Mouse (Mus musculus) granulocyte monocyte progenitor cell, adult 5-6 weeks (primary cell): ENCODE data around the gene Pcsk1n. TPM values are rescaled to one million over a fixed set of nuclear protein-coding genes. Genes with fewer than 3 reads are reported as not detected.
A peak's percentile ranks its signal among the peaks of the same experiment; 100 is the strongest.
"Not testable (repeated sequence)": the region's sequence is repeated elsewhere in the genome, so short reads cannot be mapped to it uniquely, and the experiment has no call there.

ENCODE experiments used
- ATAC-seq: replicated peaks from 2 replicates; pipeline ENCODE4 v1.8.0; 2016; ENCODE audit warnings: mild to moderate bottlenecking, moderate TSS enrichment, inconsistent platforms; ENCODE audit not compliant: poor library complexity, severe bottlenecking
- total RNA-seq, 2 experiments: library from RNA; stranded (forward) in 1 of 2; stranded (reverse) in 1 of 2; fragments of 200-712, 200-1000 nt in 1 of 2; fragments of >200 nt in 1 of 2; fragmentation: Nextera tagmentation in 1 of 2; gene quantifications; 2 replicates each; pipeline ENCODE4 v1.2.3; 2014 to 2017

Gene Pcsk1n
- total RNA-seq (2014; fragmentation: Nextera tagmentation) (not detected in 2 replicates), total RNA-seq (2017) (not detected in 2 replicates)

DNA sequence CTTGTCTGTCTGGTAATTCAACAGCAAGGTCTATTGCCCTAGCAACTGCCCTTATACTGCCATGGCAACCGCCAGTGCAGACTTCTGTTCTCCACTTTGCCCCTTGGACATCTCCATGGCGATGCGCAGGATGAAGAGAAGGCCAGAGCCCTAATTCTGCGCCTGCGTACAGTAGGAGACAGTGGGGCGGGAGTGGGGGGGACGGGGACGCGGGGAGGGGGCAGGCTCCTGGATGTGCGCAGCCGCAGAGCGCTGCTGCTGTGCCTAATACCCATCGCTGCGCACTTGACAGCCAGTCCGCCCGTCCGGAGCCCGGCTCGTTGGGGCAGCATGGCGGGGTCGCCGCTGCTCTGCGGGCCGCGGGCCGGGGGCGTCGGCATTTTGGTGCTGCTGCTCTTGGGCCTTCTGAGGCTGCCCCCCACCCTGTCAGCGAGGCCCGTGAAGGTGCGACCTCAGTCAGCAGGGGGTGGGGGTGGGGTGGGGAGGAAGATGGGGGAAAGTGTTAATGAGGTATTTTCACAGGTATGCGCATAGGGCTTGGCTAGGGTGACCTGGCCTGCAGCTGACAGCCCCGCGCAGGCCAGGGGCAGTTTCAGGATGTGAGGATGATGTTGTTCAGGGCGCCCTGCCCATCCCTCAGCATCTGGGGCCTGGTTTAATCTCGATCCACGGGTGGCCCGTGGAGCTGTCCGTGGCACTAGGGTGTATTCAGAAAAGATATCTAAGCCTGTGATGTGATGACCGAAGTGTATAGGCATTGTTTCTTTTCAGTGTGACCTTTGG, at the start of gene Pcsk1n:
Gene Pcsk1n (plus strand): TSS at position 222 of the 783 bp plus-strand sequence.
- ATAC-seq, result no peak

DNA sequence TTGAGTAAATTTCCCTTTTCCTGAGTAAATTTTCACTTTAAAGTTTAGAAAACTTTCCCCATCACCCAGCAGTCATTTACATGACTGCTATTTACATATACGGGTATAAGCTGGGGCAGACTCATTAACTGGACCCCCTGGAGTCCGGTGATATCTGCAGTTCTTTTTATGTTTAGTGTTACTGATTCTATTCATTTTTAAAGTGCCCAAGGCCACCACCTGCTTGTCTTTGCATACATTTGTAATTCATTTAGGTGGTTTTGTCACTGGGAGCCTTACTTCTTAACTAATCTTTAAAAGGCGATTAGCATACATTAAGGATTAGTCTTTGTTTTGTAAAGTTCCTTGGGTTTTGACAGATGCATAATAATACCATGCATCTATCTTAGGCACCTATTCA, 49.8 kb upstream of the Pcsk1n start:
- no peak for ATAC-seq

DNA sequence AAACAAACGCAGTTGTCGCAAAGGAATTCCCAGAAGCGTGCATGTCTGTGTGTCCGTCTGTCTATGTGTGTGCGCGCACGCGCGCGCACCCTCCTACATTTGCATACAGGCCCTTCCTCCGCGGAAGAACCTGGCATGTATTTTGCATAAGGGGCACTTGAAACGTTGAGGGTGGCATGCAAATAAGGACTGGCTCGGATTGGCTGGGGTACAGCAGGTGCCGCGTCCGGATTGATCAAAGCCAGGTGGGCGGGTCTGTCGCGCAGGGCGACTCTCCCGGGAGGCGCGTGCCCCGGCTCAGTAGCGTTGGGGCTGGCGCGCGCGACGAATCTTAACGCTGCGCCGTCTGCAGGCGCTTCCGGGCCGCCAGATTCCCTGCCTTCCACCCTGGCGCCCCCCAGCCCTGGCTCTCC, 41.6 kb upstream of the Pcsk1n start, which contains the start of gene Pim2:
Gene Pim2 (plus strand): TSS at position 256 of the 413 bp plus-strand sequence.
- ATAC-seq, result peak; percentile 89

DNA sequence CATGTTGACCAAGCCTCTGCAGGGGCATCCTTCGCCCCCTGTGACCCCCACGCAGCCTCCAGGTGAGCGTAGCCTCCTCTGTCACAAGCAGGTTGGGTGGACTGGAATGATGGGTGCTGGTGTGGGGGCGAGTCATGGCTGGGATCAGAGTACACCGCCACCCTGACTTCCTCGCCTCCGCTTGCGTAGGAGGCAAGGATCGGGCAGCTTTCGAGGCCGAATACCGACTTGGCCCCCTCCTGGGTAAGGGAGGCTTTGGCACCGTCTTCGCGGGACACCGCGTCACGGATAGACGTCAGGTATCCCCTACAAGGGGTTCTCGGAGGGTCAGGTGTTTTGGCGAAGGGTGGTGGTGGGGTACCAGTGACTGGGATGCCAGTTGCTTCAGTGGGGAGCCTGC, 41.1 kb upstream of the Pcsk1n start:
- ATAC-seq, result 0 out of 2 replicates have a peak, but pooled peaks have one; percentile 9

DNA sequence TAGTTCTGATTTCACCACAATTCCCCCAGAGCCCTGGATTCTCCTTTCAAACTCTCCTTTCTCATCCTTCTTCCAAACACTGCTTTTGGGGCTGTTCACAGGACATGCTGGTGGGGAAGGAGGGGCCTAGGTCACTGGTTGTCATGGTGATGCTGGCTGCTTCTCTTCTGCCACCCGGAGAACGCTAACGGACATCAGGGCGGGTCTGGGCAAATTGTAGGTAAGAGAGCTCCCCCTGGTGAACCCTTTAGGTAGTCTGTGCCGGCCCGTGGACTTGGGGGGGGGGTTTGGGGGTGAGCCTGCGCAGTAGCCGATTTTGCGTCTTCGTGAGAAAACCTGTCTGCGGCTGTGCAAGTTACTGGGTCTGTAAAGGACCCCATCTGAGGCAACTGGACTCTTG, 39.8 kb upstream of the Pcsk1n start:
- peak; percentile 65 for ATAC-seq

DNA sequence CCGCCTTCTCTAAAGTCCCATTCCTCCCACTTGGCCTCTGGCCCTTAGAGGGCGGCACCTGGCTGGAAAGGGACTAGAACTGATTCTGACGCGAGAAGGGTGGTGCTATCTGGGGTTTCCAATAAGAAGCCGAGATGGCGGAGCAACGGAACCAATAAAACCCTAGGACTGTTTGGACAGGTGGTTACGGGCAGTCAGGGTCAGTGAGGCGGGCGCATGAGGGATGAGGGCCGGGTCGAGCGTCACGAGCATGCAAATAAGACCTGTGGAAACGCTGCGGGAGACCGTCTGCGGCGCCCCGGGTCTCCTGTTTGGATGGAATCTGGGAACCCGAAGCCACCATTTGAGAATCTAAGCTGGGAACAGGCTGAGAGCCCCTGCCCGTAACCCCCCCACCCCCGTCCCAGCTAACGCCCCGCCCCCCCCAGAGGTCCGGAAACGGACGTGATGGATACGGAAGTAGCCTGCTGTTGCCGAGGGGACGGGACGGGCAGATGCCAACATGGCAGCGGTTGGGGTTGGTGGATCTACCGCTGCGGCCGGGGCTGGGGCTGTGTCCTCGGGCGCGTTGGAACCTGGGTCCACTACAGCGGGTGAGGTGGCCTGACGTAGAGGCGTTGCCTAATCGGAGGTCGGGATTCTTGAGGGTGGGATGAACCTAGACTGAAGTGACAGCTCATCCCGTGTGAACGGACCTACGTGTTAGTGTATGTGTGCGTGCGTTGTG, 35.6 kb upstream of the Pcsk1n start, which contains the start of gene Slc35a2:
Gene Slc35a2 (plus strand): TSS at position 188 of the 727 bp plus-strand sequence.
- peak; percentile 82 for ATAC-seq

DNA sequence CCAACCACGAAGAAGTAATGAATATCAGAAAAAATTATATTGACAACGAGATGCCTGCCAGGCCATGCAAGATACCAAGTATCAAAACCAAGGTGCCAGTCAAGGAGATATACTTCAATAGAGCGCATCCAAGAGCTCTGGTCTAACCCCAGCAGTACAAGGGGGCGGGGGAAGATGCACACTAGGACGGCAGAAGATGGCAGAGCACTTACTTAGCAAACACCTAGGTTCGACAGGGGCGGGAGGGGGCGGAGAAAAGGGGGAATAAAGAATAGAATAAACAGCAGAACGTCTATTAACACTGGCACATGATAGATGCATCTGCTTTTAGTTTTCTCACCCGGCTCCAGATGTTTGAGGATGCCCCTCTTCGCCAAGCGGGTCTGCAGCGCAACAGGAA, 21.4 kb upstream of the Pcsk1n start:
- ATAC-seq, result no peak

DNA sequence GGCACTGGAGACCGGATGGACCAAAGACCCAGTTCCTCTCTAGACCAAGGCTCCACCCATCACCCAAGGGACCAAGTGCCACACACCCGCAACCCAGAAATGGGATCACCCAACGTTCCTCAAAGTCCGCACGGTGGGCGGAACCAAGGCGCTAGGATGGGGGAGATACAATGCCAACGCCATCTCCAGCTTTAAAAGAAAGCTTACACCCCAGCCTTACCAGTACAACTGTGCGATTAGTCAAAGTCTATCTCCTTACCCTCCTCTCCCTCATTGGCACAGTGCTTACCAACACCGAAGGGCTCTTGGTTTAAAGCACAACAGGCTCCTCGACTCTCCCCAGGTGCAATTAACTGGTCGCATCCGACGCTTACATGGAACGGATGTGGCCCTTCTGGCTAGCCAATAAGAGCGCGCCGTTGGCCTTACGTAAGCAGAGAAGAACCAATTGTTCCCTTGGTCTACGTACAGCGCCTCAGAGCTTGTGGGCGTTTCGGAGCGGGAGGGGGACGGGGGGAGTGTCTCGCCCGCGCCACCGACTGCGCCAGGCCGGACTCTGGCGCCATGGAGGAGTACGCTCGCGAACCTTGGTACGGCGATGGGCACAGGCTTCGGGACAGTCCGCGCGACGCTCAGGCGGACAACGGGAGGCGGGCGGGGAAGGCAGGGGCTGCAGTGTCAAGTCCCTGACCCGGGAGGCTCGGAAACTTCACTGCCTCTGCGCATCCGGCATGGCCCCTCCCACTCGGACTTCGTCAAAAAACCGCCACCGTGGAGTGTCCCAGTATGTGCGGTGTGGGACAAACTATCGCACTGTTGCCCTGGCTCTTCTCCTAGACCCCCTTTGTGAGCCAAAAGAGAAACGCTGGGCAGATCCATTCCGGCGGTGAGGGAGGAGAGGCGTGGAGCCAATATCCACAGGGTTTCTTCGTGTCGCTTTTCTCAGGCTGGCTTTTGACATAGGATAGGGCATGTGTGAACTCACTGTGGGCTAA, 20.4 kb upstream of the Pcsk1n start, which contains the start of the genes Pqbp1 and Timm17b:
Gene Pqbp1 (minus strand): TSS at position 390 of the 995 bp plus-strand sequence.
Gene Timm17b (plus strand): TSS at position 478 of the 995 bp plus-strand sequence.
- peak; percentile 93 for ATAC-seq

DNA sequence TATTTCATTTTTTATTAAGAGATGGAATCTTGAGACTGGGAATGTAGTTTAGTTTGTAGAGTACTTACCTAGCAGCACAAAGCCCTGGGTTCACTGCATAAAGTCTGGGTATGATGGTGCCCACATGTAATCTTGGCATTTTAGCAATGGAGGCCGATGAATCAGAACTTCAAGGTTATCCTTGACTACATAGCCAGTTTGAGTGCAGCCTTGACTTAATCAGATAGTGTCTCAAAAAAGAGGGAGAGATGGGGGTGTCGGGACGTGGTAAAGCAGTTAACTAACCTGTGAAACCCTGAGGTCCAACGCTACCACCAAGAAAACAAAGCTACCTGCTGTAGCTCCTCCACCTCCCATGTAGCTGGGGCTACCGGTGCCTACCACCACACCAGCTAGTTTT, 15.2 kb upstream of the Pcsk1n start:
- no peak for ATAC-seq

DNA sequence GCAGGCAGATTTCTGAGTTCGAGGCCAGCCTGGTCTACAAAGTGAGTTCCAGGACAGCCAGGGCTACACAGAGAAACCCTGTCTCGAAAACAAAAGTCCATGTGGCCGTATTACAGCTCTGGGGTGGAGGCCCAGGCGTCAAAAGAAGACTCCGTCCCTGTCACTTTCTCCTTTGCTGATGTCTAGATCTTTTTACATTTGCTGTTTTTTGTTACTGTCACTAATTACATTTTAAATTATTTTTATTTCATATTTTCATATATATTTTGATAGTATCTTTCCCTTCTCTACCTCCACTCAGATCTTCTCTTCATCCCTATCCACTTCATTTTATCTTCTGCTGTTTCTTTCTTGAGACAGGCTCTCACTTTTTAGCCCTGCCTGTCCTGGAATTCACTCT, 11.9 kb upstream of the Pcsk1n start, which contains the start of gene Gm10491:
Gene Gm10491 (minus strand): TSS at position 101 of the 400 bp plus-strand sequence.
- ATAC-seq, result no peak

DNA sequence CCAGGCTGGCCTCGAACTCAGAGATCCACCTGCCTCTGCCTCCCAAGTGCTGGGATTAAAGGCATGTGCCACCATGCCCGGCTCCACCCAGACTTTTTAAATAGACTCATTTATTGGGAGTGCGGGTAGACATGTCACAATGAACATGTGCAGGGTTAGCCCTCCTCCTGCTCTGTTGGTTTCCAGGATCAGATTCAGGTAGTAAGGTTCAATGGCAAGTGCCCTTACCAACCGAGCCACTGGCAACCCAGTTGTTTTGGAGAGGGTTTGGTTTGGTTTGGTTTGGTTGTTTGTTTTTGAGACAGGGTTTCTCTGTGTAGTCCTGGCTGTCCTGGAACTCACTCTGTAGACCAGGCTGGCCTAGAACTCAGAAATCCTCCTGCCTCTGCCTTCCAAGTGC, 10.4 kb upstream of the Pcsk1n start, which contains the start of gene Gm10490:
Gene Gm10490 (plus strand): TSS at position 301 of the 400 bp plus-strand sequence.
- ATAC-seq, result not testable (repeated sequence)

DNA sequence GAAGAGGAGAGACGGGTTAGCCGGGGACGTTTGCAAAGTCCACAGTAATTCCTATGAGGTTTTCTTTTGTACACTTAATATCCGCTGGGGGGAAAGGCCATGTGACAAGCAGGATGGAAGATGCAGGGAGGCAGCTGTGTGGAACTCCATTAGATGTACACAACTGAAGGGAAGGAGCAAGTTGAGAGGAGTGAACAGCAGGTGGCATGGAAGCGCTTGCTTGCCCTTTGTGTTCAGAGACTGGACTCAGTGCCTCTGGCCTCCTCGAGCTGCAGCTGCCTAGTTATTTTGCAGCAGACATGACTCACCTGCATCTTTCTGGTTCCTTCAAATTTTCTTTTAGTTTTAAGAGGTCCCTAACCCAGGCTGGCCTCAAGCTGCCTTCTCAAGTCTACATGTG, 9.1 kb upstream of the Pcsk1n start:
- no peak for ATAC-seq

DNA sequence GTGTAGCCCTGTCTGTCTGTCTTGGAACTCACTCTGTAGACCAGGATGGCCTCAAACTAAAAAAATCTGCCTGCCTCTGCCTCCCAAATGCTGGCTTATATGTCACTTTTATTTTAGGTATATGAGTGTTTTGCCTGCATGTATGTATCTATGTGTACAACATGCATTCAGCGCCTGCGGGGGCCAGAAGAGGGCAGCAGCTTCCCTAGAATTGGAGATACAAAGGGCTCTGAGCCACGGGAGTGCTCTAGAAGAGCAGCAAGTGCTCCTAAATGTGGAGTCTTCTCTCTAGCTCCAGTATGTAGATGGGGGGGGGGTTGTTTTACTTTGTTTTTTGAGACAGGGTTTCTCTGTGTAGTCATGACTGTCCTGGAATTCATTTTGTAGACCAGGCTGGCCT, 4.0 kb upstream of the Pcsk1n start:
- peak; percentile 69 for ATAC-seq

DNA sequence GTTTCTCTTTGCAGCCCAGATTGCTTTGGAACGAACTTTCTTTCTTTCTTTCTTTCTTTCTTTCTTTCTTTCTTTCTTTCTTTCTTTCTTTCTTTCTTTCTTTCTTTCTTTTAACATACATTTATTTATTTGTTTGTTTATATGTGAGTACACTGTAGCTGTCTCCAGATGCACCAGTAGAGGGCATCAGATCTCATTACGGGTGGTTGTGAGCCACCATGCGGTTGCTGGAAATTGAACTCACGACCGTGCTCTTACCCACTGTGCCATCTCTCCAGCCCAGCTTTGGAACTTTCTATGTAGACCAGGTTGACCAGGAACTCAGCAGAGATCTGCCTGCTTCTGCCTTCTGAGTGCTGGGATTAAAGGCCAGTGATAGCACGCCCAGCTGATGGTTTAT, 1.7 kb upstream of the Pcsk1n start:
- not testable (repeated sequence) for ATAC-seq

DNA sequence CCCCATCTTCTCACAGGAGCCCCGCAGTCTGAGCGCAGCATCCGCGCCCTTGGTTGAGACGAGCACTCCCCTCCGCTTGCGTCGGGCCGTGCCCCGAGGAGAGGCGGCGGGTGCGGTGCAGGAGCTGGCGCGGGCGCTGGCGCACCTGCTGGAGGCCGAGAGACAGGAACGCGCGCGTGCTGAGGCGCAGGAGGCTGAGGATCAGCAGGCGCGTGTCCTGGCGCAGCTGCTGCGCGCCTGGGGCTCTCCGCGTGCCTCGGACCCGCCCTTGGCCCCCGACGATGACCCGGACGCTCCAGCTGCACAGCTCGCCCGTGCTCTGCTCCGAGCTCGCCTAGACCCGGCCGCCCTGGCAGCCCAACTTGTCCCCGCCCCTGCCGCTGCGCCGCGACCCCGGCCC, 2.4 kb downstream of the Pcsk1n start:
- 0 out of 2 replicates have a peak, but pooled peaks have one; percentile 17 for ATAC-seq

DNA sequence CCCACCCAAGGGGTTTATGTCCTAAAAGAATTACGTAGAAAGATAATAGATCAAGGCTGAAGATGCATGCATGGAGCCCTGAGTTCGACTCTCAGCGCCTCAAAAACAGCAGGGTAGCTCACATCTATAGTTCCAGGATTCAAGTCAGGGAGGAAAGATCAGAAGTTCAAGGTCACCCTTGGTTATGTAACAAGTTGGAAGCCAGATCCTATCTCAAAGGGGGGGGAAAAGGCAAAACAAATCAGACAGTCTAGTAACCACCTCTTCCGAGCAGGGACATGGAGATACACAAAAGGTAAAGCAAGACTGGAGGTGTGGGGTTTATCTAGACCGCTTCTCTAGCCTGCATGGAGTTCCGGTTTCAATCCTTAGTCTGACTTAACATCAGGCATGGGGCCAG, 6.6 kb downstream of the Pcsk1n start:
- no peak for ATAC-seq

DNA sequence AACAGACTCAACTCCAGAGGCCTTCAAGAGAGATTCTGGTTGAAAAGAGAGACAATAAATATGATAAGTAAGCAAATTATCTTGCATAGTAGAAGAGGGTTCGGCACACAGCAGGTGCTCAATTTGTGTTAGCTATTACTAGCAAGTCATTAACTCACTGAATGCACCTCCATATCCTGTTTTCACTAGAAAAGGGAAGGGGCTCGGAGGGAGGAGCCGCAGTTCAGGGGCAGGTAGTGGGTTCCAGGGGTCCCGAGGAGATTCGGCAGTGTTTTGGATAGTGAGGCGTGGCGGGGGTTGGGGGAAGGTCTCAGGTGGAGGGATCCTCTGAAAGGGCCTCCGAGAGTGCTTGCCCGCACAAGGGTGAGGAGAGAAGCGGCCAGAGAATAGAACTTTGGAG, 7.5 kb downstream of the Pcsk1n start:
- ATAC-seq, result no peak

DNA sequence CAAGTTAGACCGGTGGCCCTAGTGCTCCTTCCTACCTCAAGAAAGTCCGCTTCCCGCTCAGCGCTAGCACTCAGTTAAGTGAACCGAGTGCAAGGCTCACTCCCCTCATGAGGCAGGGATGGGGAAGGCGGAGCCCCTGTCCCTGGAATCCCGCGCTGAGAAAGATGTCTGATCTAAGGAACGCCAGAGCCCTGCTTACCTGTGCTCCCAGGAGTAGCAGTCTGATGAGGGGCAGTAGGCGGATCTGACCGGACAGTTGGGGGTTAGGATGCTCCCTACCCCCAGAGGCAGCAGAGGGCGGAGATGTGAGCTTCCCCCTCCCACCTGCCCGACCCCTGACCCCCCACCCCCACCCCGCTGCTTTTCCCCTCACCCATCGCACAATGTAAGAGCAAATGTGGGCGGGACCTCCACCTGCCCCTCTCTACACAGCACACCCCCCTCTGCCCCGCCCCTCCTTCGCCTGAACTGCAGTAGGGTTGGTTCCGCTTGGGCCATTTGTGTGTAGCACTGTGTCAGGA, 8.7 kb downstream of the Pcsk1n start, which contains the start of gene Eras:
Gene Eras (minus strand): TSS at position 338 of the 521 bp plus-strand sequence.
- ATAC-seq, result no peak

DNA sequence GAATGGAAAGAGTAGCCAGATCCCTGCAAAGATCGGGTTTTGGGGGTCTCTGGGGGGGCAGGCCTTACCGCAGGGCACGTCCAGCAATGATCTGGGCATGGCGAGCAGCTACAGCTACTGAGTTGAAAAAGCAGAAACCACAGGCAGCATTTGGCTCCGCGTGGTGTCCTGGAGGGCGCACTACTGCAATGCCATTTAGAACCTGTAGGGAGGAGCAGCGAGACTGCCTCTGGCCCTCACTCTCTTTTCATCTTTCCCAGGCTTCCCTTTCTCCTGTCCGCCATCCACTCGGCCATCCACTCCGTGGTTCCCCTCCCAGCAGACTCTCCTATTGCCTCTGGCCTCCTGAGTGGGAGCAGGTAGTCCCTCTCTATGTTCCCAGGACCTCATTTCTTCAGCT, 17.3 kb downstream of the Pcsk1n start:
- ATAC-seq, result peak; percentile 61; the same call in 1 of the 2 replicates
